Mouse (Mus musculus) lung, adult 2 months (tissue): Measurements from ENCODE around the gene Ppp4c.

Source experiments
- CTCF ChIP-seq: fragments of 200-500 bp; IDR thresholded peaks from 2 replicates; pipeline ENCODE4 v1.5.1; 2011; ENCODE audit warnings: mild to moderate bottlenecking, low read length, control low read depth; ENCODE audit not compliant: insufficient read depth
- POLR2A ChIP-seq: fragments of 200-500 bp; IDR thresholded peaks from 2 replicates; pipeline ENCODE4 v1.6.1; 2011; ENCODE audit warnings: low read depth, mild to moderate bottlenecking, control low read depth, low read length, borderline replicate concordance; ENCODE audit errors: extremely low read depth

- peak; percentile 75 for TF ChIP-seq CTCF
- peak; percentile 45; the same call in 1 of the 2 replicates for TF ChIP-seq POLR2A
Measured at GRCm38 (mm10) chr7:126779983-126780970, 12.0 kb downstream of the Ppp4c start.
